Mouse (Mus musculus): Measurements from ENCODE around the gene Sec16a. TPM values are rescaled to one million over a fixed set of nuclear protein-coding genes. Genes with fewer than 3 reads are reported as not detected.
"Not testable (repeated sequence)": the region's sequence is repeated elsewhere in the genome, so short reads cannot be mapped to it uniquely, and the experiment has no call there.

Gene Sec16a
- polyA plus RNA-seq, 1 experiment from 2014 or later = 23.2 TPM

DNA sequence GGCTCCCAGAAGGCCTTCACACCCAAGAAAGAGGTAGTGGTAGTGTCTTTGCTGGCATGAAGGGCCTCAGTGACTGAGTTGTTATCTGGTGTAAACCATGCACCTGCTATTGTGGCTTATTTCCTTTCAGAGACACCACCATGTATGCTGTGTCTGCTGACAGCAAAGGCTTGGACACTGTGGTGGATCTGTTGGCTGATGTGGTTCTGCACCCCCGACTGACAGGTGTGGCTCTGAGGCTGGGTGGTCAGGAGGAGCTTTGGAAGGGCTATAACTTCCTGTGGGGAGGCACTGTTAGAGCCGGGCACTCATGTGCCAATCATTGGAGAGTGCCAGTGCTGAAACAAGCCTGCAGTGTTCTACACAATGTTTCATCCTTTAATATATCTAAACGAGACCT is 54.1 kb downstream of the Sec16a start:
- WGBS = 83% methylated on average over 3 of the region's 3 CpGs
- ATAC-seq (ENCODE audit: low read depth) = no peak
- no peaks in the 10 kb centered on the region for H3K9me3 ChIP-seq (ENCODE audit: control insufficient read depth, low read length)
- peaks cover 15% of the 10 kb centered on the region for H3K4me1 ChIP-seq (replicated peaks; ENCODE audit: control insufficient read depth, insufficient read depth, low read length)
- H3K27me3 ChIP-seq (ENCODE audit: control insufficient read depth, insufficient read depth, low read depth, low read length) = no peaks in the 10 kb centered on the region
- no peak overlapping the region for H3K9ac ChIP-seq (ENCODE audit: low read length)
- no peak overlapping the region for H3K4me3 ChIP-seq (ENCODE audit: low read length)
- H3K27ac ChIP-seq (ENCODE audit: low read length) = no peak overlapping the region
- peaks cover 48% of the 10 kb centered on the region for H3K36me3 ChIP-seq (ENCODE audit: control insufficient read depth, insufficient read depth, low read length)
- H3K4me2 ChIP-seq (ENCODE audit: low read depth, low read length) = no peak overlapping the region

- Histone ChIP-seq H3K9ac (ENCODE audit: low read length) (peak within 1 kb of the TSS; percentile 97), H3K4me1 (replicated peaks; ENCODE audit: control insufficient read depth, insufficient read depth, low read length) (peaks cover 15% of the 10 kb centered on the region), H3K27me3 (ENCODE audit: control insufficient read depth, insufficient read depth, low read depth, low read length) (no peaks in the 10 kb centered on the region), H3K36me3 (ENCODE audit: control insufficient read depth, insufficient read depth, low read length) (peaks cover 47% of the 10 kb centered on the region), H3K4me3 (ENCODE audit: low read length) (peak within 1 kb of the TSS; percentile 98), H3K4me2 (ENCODE audit: low read depth, low read length) (peak within 1 kb of the TSS; percentile 96), H3K9me3 (ENCODE audit: control insufficient read depth, low read length) (no peaks in the 10 kb centered on the region), H3K27ac (ENCODE audit: low read length) (peak within 1 kb of the TSS; percentile 52; the same call in 1 of the 2 replicates)
- peak; percentile 89 for ATAC-seq (ENCODE audit: low read depth)
- WGBS = 0% methylated on average over 54 of the region's 60 CpGs
These were observed 55.8 kb downstream of the Sec16a start, which contains the start of the genes Entr1 and Pmpca for GRCm38 (mm10) chr2:26389154-26389690. Entr1 (minus strand) TSS chr2:26389316. Pmpca (plus strand) TSS chr2:26389339.

GRCm38 (mm10) chr2:26388682-26389153 is 56.3 kb downstream of the Sec16a start:
- Histone ChIP-seq H3K27me3 (ENCODE audit: control insufficient read depth, insufficient read depth, low read depth, low read length) (no peaks in the 10 kb centered on the region), H3K4me1 (replicated peaks; ENCODE audit: control insufficient read depth, insufficient read depth, low read length) (peaks cover 15% of the 10 kb centered on the region), H3K27ac (ENCODE audit: low read length) (peak overlapping the region; percentile 52; the same call in 1 of the 2 replicates), H3K36me3 (ENCODE audit: control insufficient read depth, insufficient read depth, low read length) (peaks cover 47% of the 10 kb centered on the region), H3K9me3 (ENCODE audit: control insufficient read depth, low read length) (no peaks in the 10 kb centered on the region), H3K4me3 (ENCODE audit: low read length) (peak overlapping the region; percentile 98), H3K4me2 (ENCODE audit: low read depth, low read length) (peak overlapping the region; percentile 96), H3K9ac (ENCODE audit: low read length) (peak overlapping the region; percentile 97)
- peak; percentile 56 for ATAC-seq (ENCODE audit: low read depth)
- WGBS = under 1% methylated on average over 39 of the region's 45 CpGs

DNA sequence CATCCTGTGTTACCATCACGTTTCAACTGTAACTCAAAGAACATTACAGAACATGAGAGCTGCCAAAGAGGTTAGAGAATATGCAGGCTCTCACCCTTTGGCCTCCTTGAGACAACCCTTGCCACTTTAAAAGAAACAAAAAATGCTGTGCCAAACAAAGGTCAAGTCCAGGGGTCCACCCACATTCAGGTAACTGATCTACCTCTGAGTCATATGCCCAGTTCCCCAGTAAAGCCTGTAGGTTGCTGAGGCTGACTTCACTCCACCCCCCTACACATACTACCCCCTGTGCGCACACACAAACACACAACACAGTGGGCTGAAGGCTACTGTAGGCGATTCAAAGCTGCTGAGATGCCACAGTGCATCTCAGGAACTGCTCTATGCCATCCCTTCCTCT is 57.3 kb downstream of the Sec16a start:
- H3K9me3 ChIP-seq (ENCODE audit: control insufficient read depth, low read length) = no peaks in the 10 kb centered on the region
- peak overlapping the region; percentile 96; the same call in 1 of the 2 replicates for H3K4me2 ChIP-seq (ENCODE audit: low read depth, low read length)
- no peak overlapping the region for H3K27ac ChIP-seq (ENCODE audit: low read length)
- no peak for ATAC-seq (ENCODE audit: low read depth)
- 85% methylated on average over 3 of the region's 3 CpGs for WGBS
- H3K4me3 ChIP-seq (ENCODE audit: low read length) = no peak overlapping the region; the same call in 1 of the 2 replicates
- H3K27me3 ChIP-seq (ENCODE audit: control insufficient read depth, insufficient read depth, low read depth, low read length) = no peaks in the 10 kb centered on the region
- peaks cover 45% of the 10 kb centered on the region for H3K36me3 ChIP-seq (ENCODE audit: control insufficient read depth, insufficient read depth, low read length)
- H3K4me1 ChIP-seq (replicated peaks; ENCODE audit: control insufficient read depth, insufficient read depth, low read length) = peaks cover 15% of the 10 kb centered on the region
- H3K9ac ChIP-seq (ENCODE audit: low read length) = peak overlapping the region; percentile 97; the same call in 1 of the 2 replicates

- Histone ChIP-seq H3K36me3 (ENCODE audit: control insufficient read depth, insufficient read depth, low read length) (peaks cover 42% of the 10 kb centered on the region), H3K4me3 (ENCODE audit: low read length) (peak overlapping the region; percentile 85), H3K4me2 (ENCODE audit: low read depth, low read length) (peak overlapping the region; percentile 90), H3K9ac (ENCODE audit: low read length) (peak overlapping the region; percentile 85)
- WGBS = 28% methylated on average over 6 of the region's 6 CpGs
- ATAC-seq (ENCODE audit: low read depth); H3K4me1 ChIP-seq (replicated peaks; ENCODE audit: control insufficient read depth, insufficient read depth, low read length); H3K9me3 ChIP-seq (ENCODE audit: control insufficient read depth, low read length); H3K27me3 ChIP-seq (ENCODE audit: control insufficient read depth, insufficient read depth, low read depth, low read length); H3K27ac ChIP-seq (ENCODE audit: low read length): not testable (repeated sequence)
These were observed 64.1 kb downstream of the Sec16a start for GRCm38 (mm10) chr2:26380871-26381270.

DNA sequence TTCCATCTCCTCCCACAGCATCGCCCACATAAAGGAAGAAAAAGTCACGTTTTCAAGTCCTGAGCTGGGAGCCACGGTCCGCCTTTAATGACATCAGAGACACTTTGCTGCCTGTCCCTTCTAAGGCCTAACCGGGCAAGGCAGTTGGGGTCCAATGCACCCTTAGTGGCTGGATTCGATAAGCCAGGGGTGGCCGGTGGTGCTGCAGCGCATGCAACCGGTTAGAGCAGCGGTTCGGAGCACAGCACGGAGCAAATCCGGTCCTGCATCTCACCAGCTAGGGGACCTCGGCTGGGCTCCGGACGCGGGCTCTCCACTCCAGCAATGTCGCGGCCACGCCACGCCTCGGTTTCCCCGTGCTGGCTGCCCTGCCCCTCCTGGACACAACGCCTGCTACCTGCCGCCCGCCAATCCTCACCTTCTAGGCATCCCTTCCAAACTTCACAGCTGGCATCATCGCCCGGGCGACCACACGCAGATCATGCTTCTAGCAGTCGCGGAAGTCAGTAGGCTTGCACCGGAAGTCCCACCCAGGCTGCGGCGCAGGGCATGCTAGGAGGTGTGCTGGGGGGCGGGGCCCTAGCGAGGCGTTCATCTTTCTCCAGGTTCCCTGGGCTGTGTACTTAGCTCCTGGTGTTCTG is 64.8 kb downstream of the Sec16a start, which contains the start of gene Snapc4:
Gene Snapc4, minus strand, starts transcription at position 523 of the 641 bp plus-strand sequence.
- Histone ChIP-seq H3K4me2 (ENCODE audit: low read depth, low read length) (peak within 1 kb of the TSS; percentile 90), H3K27ac (ENCODE audit: low read length) (peak within 1 kb of the TSS; percentile 20; the same call in 1 of the 2 replicates), H3K36me3 (ENCODE audit: control insufficient read depth, insufficient read depth, low read length) (peaks cover 41% of the 10 kb centered on the region), H3K4me1 (replicated peaks; ENCODE audit: control insufficient read depth, insufficient read depth, low read length) (no peaks in the 10 kb centered on the region; the same call in 1 of the 2 replicates), H3K9ac (ENCODE audit: low read length) (peak within 1 kb of the TSS; percentile 85), H3K9me3 (ENCODE audit: control insufficient read depth, low read length) (no peaks in the 10 kb centered on the region), H3K27me3 (ENCODE audit: control insufficient read depth, insufficient read depth, low read depth, low read length) (no peaks in the 10 kb centered on the region), H3K4me3 (ENCODE audit: low read length) (peak within 1 kb of the TSS; percentile 85)
- ATAC-seq (ENCODE audit: low read depth) = peak; percentile 95
- WGBS = under 1% methylated on average over 38 of the region's 38 CpGs

DNA sequence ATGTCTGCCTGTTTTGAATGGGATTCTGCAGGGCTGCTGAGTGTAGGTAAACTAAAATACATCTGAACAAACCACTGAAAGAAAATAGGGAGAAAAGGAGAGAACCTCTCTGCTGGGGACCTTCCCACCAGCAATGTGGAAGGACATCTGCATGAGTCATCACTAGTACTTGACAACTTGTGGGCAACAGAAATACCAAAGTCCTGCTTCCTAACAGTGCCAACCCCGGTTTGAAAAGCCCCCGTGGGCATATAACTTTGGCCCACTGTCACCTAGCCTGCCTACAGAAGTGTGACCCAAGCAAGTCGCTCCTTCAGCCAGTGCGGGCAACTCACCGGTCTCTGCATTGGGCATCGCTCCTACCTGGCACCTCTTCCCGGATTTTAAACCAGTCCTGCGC is 72.6 kb downstream of the Sec16a start:
- no peak for ATAC-seq (ENCODE audit: low read depth)
- H3K36me3 ChIP-seq (ENCODE audit: control insufficient read depth, insufficient read depth, low read length) = peaks cover 48% of the 10 kb centered on the region

DNA sequence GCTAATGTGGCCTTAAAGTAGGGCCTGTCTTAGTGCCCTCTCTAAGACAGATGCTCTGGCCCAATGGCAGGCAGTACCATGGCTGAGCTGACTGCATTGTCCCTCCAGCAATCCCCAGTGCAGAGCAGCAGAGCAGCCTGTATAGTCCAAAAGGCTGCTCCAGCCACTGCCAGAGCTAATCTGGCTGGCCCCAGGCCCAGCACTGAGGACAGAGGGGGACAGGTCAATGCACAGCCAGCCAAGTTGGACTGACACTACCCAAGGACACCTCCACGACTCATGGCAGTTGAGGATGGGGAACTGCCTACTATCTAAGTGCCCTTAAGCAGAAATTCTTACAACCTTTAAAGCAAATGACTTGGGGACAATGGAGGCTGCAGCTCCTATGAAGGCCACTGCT is 76.4 kb downstream of the Sec16a start:
- H3K27me3 ChIP-seq (ENCODE audit: control insufficient read depth, insufficient read depth, low read depth, low read length) = no peaks in the 10 kb centered on the region

More for the DNA sequence above, 72.6 kb downstream of the Sec16a start:
- H3K27me3 ChIP-seq (ENCODE audit: control insufficient read depth, insufficient read depth, low read depth, low read length) = no peaks in the 10 kb centered on the region
- H3K9me3 ChIP-seq (ENCODE audit: control insufficient read depth, low read length) = no peaks in the 10 kb centered on the region
- no peak overlapping the region for H3K4me2 ChIP-seq (ENCODE audit: low read depth, low read length)
- no peaks in the 10 kb centered on the region for H3K4me1 ChIP-seq (replicated peaks; ENCODE audit: control insufficient read depth, insufficient read depth, low read length)
- no peak overlapping the region for H3K9ac ChIP-seq (ENCODE audit: low read length)
- H3K27ac ChIP-seq (ENCODE audit: low read length) = no peak overlapping the region
- no peak overlapping the region for H3K4me3 ChIP-seq (ENCODE audit: low read length)
- WGBS = 96% methylated on average over 8 of the region's 8 CpGs

DNA sequence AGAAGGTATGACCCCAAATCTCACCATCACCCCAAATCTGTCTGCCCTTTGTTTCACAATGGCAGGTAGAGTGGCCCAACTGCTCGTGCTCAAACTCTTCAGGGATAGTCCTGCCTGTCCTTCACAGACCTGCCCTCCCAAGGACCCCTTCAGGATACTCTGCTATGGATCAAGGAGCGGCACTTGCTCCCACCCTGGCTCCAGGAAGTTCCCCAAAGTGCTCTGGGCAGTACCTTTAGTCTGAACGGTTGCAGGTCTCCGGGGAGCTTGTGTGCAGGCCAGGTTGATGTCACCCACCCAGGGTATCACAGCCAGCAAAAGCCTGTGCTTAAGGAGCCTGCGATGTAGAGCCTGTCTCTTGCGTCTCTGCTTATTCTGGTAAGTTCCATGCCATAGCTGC is 77.1 kb downstream of the Sec16a start:
- Histone ChIP-seq H3K27ac (ENCODE audit: low read length) (no peak overlapping the region), H3K27me3 (ENCODE audit: control insufficient read depth, insufficient read depth, low read depth, low read length) (no peaks in the 10 kb centered on the region), H3K4me2 (ENCODE audit: low read depth, low read length) (no peak overlapping the region), H3K9ac (ENCODE audit: low read length) (no peak overlapping the region), H3K4me3 (ENCODE audit: low read length) (no peak overlapping the region), H3K4me1 (replicated peaks; ENCODE audit: control insufficient read depth, insufficient read depth, low read length) (peaks cover 10% of the 10 kb centered on the region), H3K9me3 (ENCODE audit: control insufficient read depth, low read length) (no peaks in the 10 kb centered on the region), H3K36me3 (ENCODE audit: control insufficient read depth, insufficient read depth, low read length) (peaks cover 40% of the 10 kb centered on the region)
- ATAC-seq (ENCODE audit: low read depth) = no peak
- 93% methylated on average over 6 of the region's 6 CpGs for WGBS

More for the DNA sequence above, 76.4 kb downstream of the Sec16a start:
- WGBS = 73% methylated on average over 1 of the region's 1 CpGs
- Histone ChIP-seq H3K4me3 (ENCODE audit: low read length) (no peak overlapping the region), H3K4me1 (replicated peaks; ENCODE audit: control insufficient read depth, insufficient read depth, low read length) (peaks cover 10% of the 10 kb centered on the region), H3K9me3 (ENCODE audit: control insufficient read depth, low read length) (no peaks in the 10 kb centered on the region), H3K4me2 (ENCODE audit: low read depth, low read length) (no peak overlapping the region), H3K9ac (ENCODE audit: low read length) (no peak overlapping the region), H3K36me3 (ENCODE audit: control insufficient read depth, insufficient read depth, low read length) (peaks cover 40% of the 10 kb centered on the region), H3K27ac (ENCODE audit: low read length) (no peak overlapping the region)
- no peak for ATAC-seq (ENCODE audit: low read depth)
